ENCODE assay signal across 18 mouse cellular contexts in the genomic region with DNA sequence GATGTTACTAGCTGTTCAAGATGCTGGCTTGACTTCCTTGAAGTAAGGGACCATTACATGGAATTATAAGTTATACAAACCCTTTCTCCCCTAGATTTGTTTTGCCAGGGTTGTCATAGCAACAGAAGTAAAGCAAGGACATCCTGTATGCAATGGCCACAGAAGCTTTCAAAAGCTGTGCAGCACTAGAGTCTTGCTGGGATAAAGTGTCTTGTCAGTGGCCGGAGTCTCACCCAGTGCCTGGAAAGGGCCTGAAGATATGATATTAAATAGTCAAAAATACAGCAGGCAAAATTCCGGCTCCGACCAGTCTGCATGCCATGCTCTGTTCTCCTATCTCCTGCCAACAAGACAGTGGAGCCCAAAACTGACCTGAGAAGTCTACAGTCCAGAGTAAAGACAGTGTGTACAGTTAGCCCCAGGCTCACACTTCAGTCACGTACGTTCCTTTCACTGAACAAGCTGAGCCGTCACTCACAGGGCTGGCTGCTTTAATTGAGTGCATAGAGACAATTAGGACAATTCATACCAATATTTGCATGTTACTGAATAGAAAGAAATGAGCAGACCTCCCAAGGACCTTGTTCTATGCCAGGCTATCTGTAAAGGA.
DNase-seq lines count a peak whose midpoint lies in the region; ATAC-seq and TF ChIP-seq lines count a peak whose summit lies in the region.
"Had no signal": no experiment of that assay in that cellular context is flagged by ENCODE, and none has a peak within 500 bp of the region (broad histone marks: within the 10 kb centered on the region; RNA-seq: fewer than 3 reads in every experiment).

No protein-coding gene starts in this region.

- no peaks in the 10 kb centered on the region for H3K4me1 ChIP-seq in midbrain, embryonic 14.5 days (ENCODE audit: control insufficient read depth, insufficient read depth, low read length)
- H3K4me1 ChIP-seq in midbrain, postnatal 0 days (ENCODE audit: insufficient read depth, low read length), result no peaks in the 10 kb centered on the region
- H3K4me1 ChIP-seq in forebrain, embryonic 16.5 days (replicated peaks; ENCODE audit: control insufficient read depth, insufficient read depth, low read length), result peaks cover 4% of the 10 kb centered on the region
- H3K4me1 ChIP-seq in midbrain, embryonic 16.5 days (ENCODE audit: control insufficient read depth, insufficient read depth, low read length), result peaks cover 2% of the 10 kb centered on the region; the same call in 1 of the 2 replicates
- H3K4me1 ChIP-seq: embryonic facial prominence, embryonic 12.5 days; heart, embryonic 12.5 days; hindbrain, embryonic 15.5 days had no signal

- no peak overlapping the region for H3K4me2 ChIP-seq in midbrain, embryonic 14.5 days (ENCODE audit: low read length)
- no peak overlapping the region for H3K4me2 ChIP-seq in midbrain, postnatal 0 days (ENCODE audit: low read depth, low read length, poor library complexity, severe bottlenecking)
- H3K4me2 ChIP-seq in forebrain, embryonic 16.5 days (ENCODE audit: low read length), result no peak overlapping the region
- H3K4me2 ChIP-seq in midbrain, embryonic 16.5 days (ENCODE audit: low read length), result no peak overlapping the region
- H3K4me2 ChIP-seq: embryonic facial prominence, embryonic 12.5 days; heart, embryonic 12.5 days; hindbrain, embryonic 15.5 days had no signal

- no peak overlapping the region for H3K27ac ChIP-seq in midbrain, embryonic 14.5 days (replicated peaks; ENCODE audit: low read depth, low read length)
- H3K27ac ChIP-seq in midbrain, postnatal 0 days (ENCODE audit: low read depth, low read length), result no peak overlapping the region
- H3K27ac ChIP-seq in forebrain, embryonic 16.5 days (ENCODE audit: low read length), result no peak overlapping the region
- no peak overlapping the region for H3K27ac ChIP-seq in midbrain, embryonic 16.5 days (ENCODE audit: low read length)
- H3K27ac ChIP-seq: embryonic facial prominence, embryonic 12.5 days; hindbrain, embryonic 15.5 days had no signal

- 65% methylated on average over 6 of the region's 6 CpGs for WGBS in midbrain, embryonic 14.5 days
- 54% methylated on average over 6 of the region's 6 CpGs for WGBS in midbrain, postnatal 0 days
- WGBS in forebrain, embryonic 16.5 days, result 41% methylated on average over 6 of the region's 6 CpGs
- WGBS in midbrain, embryonic 16.5 days, result 55% methylated on average over 6 of the region's 6 CpGs

- no peak overlapping the region for H3K9ac ChIP-seq in midbrain, embryonic 14.5 days (replicated peaks; ENCODE audit: low read length)
- H3K9ac ChIP-seq in midbrain, postnatal 0 days (replicated peaks; ENCODE audit: low read length, poor library complexity, severe bottlenecking), result no peak overlapping the region
- no peak overlapping the region for H3K9ac ChIP-seq in forebrain, embryonic 16.5 days (replicated peaks; ENCODE audit: low read depth, low read length)
- H3K9ac ChIP-seq in midbrain, embryonic 16.5 days (ENCODE audit: low read depth, low read length), result no peak overlapping the region
- H3K9ac ChIP-seq: embryonic facial prominence, embryonic 12.5 days; heart, embryonic 12.5 days; hindbrain, embryonic 15.5 days had no signal

- no peaks in the 10 kb centered on the region for H3K36me3 ChIP-seq in midbrain, embryonic 14.5 days (ENCODE audit: control insufficient read depth, insufficient read depth, low read length)
- no peaks in the 10 kb centered on the region for H3K36me3 ChIP-seq in midbrain, postnatal 0 days (ENCODE audit: insufficient read depth, low read length)
- no peaks in the 10 kb centered on the region for H3K36me3 ChIP-seq in forebrain, embryonic 16.5 days (ENCODE audit: control insufficient read depth, insufficient read depth)
- no peaks in the 10 kb centered on the region for H3K36me3 ChIP-seq in midbrain, embryonic 16.5 days (ENCODE audit: control insufficient read depth, insufficient read depth, low read length)
- H3K36me3 ChIP-seq: embryonic facial prominence, embryonic 12.5 days; heart, embryonic 12.5 days; hindbrain, embryonic 15.5 days had no signal

- no peaks in the 10 kb centered on the region for H3K27me3 ChIP-seq in midbrain, embryonic 14.5 days (ENCODE audit: control insufficient read depth, insufficient read depth, low read length)
- H3K27me3 ChIP-seq in midbrain, postnatal 0 days (ENCODE audit: insufficient read depth, low read length), result no peaks in the 10 kb centered on the region
- no peaks in the 10 kb centered on the region for H3K27me3 ChIP-seq in forebrain, embryonic 16.5 days (replicated peaks; ENCODE audit: control insufficient read depth, insufficient read depth, low read length)
- H3K27me3 ChIP-seq in midbrain, embryonic 16.5 days (ENCODE audit: control insufficient read depth, insufficient read depth, low read depth, low read length), result no peaks in the 10 kb centered on the region
- H3K27me3 ChIP-seq: embryonic facial prominence, embryonic 12.5 days; heart, embryonic 12.5 days; hindbrain, embryonic 15.5 days had no signal

- no peak overlapping the region for H3K4me3 ChIP-seq in midbrain, embryonic 14.5 days (replicated peaks; ENCODE audit: low read depth, low read length)
- H3K4me3 ChIP-seq in midbrain, postnatal 0 days (ENCODE audit: low read depth, low read length), result no peak overlapping the region
- no peak overlapping the region for H3K4me3 ChIP-seq in forebrain, embryonic 16.5 days (replicated peaks; ENCODE audit: low read length)
- no peak overlapping the region for H3K4me3 ChIP-seq in midbrain, embryonic 16.5 days (ENCODE audit: low read depth, low read length)
- H3K4me3 ChIP-seq: embryonic facial prominence, embryonic 12.5 days; heart, embryonic 12.5 days; hindbrain, embryonic 15.5 days had no signal

- TF ChIP-seq CTCF in midbrain, postnatal 0 days (IDR thresholded peaks at IDR 0.05), result no peak

- no peaks in the 10 kb centered on the region for H3K9me3 ChIP-seq in midbrain, embryonic 14.5 days (ENCODE audit: control insufficient read depth, low read length)
- no peaks in the 10 kb centered on the region for H3K9me3 ChIP-seq in midbrain, postnatal 0 days (ENCODE audit: low read length)
- no peaks in the 10 kb centered on the region for H3K9me3 ChIP-seq in forebrain, embryonic 16.5 days (ENCODE audit: control insufficient read depth, low read length)
- no peaks in the 10 kb centered on the region for H3K9me3 ChIP-seq in midbrain, embryonic 16.5 days (replicated peaks; ENCODE audit: control insufficient read depth, low read length, poor library complexity, severe bottlenecking)
- H3K9me3 ChIP-seq: embryonic facial prominence, embryonic 12.5 days; heart, embryonic 12.5 days; hindbrain, embryonic 15.5 days had no signal

- DNase-seq in frontal cortex, postnatal 25 days (ENCODE audit: low spot score in 2 of 2), result no peak
- peak; percentile 33 for DNase-seq in midbrain, embryonic 14.5 days
- no peak for DNase-seq in midbrain, postnatal 0 days (ENCODE audit: low spot score)
- no peak for DNase-seq in gastrocnemius, postnatal 4 days (ENCODE audit: low spot score in 2 of 2)
- DNase-seq: adrenal gland, adult 2 months; adrenal gland, postnatal 25 days; cerebellum, adult 11 months; cerebellum, adult 9-10 months; cerebellum, postnatal 25 days; gastrocnemius, postnatal 14 days had no signal

- 0 out of 2 replicates have a peak, but pooled peaks have one; percentile 41 for ATAC-seq in frontal cortex, adult (ENCODE audit: low TSS enrichment)
- ATAC-seq in midbrain, embryonic 14.5 days (ENCODE audit: low FRiP score, low TSS enrichment), result peak; percentile 20; the same call in 1 of the 2 replicates
- ATAC-seq in midbrain, postnatal 0 days (ENCODE audit: low FRiP score), result no peak
- peak; percentile 66 for ATAC-seq in forebrain, embryonic 16.5 days
- ATAC-seq in midbrain, embryonic 16.5 days, result peak; percentile 67
- ATAC-seq: inflammation-experienced regulatory T-cells, adult 6 months; intestine, postnatal 0 days had no signal
